Mouse (Mus musculus): ENCODE measurements around the gene Ptpra.

- TF ChIP-seq USF1 (IDR thresholded peaks at IDR 0.05; ENCODE audit: low read depth) (no peak), POLR2A (IDR thresholded peaks at IDR 0.05; ENCODE audit: insufficient read length, low read depth) (no peak), MAX (IDR thresholded peaks at IDR 0.05; ENCODE audit: low read depth) (no peak), E2F4 (IDR thresholded peaks at IDR 0.05; ENCODE audit: insufficient read depth) (no peak), MYOD1 (IDR thresholded peaks at IDR 0.05; ENCODE audit: control insufficient read depth in 1 of 3, insufficient read length in 2 of 3, low read depth in 2 of 3) (no peak), TCF12 (IDR thresholded peaks at IDR 0.05; ENCODE audit: insufficient read depth, poor library complexity, severe bottlenecking) (no peak), MYOG (IDR thresholded peaks at IDR 0.05; ENCODE audit: control insufficient read depth in 1 of 3, insufficient read depth in 1 of 3, insufficient read length in 2 of 3, low read depth in 2 of 3) (no peak), SRF (IDR thresholded peaks at IDR 0.05; ENCODE audit: control insufficient read depth, insufficient read length, low read depth) (no peak), CEBPB (IDR thresholded peaks at IDR 0.05; ENCODE audit: insufficient read depth, poor library complexity, severe bottlenecking) (no peak), TCF3 (IDR thresholded peaks at IDR 0.05; ENCODE audit: insufficient read length, low read depth) (no peak)
Measured at GRCm38 (mm10) chr2:130556292-130556691, 106.2 kb downstream of the Ptpra start.

All from myocyte (in vitro differentiated cells).